Mouse (Mus musculus): ENCODE measurements around the gene Map2k5.

Gene Map2k5

DNA sequence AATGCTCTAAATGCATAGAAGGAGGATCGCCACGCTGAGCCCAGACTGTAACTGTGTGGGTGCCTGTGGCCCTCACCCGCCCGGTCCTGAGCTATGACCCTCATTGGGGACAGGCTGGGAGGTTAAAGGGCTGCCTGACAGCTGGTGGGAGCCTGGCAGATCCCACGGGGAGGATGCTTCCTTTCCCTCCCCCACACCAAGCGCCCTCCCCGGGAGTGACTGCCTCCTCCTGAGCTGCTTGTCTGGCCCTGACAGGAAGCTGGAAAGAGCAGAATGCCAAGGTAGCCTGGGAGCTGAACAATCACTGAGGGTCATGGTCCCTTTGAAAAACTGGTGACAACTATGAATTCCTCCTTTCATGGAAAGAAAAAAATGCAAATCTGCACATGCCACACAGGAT lies 190.4 kb downstream of the Map2k5 start:
- DNase-seq (ENCODE audit: low spot score in 2 of 2), result no peak

DNA sequence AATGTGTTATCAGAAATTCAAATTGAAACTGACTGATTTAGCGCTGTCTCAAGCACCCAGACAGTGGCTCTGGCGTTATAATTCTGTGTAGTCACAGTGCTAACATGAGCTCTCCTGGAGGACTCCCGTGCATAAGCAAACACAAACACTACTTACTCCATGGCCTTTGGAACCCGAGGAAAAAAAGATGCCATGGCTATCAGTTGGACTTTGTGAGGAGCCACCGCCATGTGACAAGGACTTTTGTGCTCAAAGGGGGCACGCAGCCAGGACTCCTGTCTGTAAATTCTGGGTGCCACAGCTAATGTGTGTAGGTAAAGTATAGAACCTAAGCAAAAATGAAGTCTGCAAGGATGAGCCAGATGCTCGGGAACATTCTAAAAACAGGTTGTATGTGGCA lies 192.5 kb downstream of the Map2k5 start:
- no peak for DNase-seq (ENCODE audit: low spot score in 2 of 2)

DNA sequence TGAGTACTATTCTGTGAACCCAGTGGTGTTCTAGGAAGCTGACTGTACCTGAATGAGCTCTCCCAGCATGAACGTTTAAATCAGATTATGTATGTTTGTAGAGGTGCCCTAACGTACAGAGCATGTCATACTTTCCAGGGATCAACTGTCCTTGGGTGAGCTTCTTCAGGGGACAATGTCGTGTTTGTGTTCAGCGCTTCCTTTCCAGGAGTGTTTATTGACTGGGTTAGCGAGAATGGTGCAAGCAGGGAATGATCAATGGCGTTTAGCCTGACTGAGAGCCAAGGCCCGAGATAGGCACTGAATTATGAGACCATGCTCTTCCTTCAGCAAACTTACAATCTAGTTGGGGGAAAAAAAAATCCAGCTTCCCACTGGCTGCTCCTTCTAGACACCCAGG lies 193.8 kb downstream of the Map2k5 start:
- DNase-seq (ENCODE audit: low spot score in 2 of 2), result no peak

DNA sequence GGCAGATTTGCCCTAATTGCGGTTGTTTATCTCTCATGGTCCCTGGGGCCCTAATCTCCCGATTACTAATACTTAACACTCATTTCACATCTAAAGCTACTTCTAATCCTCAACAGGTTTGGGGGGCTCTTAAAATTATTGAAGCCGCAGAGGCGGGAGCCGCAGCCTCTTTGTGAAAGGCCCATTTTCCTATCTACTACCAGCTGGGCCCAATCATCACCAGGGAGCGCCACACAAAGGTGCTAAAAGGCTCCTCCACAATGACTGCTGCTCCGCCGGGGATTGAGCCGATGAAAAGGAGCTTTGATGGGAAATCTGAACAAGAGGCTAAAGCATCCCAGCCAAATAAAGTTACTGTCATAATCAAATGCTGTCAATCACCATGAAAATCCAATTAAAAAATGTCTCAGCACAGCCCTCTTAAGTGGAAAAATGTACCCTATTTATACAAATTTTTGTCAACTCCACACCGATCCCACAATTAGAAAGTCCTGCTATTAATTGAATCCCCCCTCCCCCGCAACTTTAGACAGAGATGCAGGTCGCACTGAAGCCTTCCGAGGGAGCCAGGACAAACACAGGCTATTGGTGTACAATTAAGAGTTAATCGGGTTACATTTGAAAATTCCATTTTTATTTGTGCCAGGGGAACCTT lies 195.3 kb downstream of the Map2k5 start:
- DNase-seq (ENCODE audit: low spot score in 2 of 2), result no peak

DNA sequence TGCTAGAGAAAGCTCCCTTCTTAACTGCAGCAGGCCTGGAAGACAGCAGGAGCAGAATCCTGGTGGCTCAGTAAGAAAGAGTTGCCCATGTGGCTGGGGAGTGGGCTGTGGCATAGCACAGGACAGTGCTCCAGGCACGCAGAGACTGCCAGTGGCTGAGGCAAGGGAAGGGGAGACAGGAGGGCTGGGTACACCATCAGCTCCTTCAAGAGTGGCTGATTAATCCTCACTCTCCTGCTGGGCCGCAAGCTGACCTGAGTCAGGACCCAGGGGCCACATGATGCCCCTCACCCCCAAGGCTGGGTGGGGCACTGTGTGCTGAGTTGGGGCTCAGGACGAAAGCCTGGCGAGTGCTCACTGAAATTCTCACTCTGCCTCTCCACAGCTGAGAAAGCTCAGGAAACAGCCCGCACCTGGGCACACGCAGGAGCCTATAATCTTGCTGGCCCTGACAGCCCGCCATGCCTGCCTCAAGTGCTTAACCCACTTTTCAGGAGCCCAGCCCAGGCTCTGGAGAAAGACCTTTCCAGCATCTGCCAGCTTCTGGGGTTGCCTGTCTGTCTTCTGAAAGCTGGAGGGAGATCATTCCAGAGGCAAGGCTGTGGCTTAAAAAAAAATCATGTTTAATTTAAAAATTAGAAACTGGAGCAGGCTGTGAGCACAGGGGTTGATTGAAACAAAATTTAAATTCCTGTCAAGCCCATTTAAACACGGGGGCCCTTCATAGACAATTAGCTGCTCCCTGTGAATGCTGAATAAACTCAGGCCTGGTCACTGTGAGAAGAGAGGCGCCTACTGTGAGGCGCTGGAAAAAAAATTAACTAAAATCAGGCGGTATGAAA lies 196.1 kb downstream of the Map2k5 start:
- DNase-seq (ENCODE audit: low spot score in 2 of 2), result no peak

DNA sequence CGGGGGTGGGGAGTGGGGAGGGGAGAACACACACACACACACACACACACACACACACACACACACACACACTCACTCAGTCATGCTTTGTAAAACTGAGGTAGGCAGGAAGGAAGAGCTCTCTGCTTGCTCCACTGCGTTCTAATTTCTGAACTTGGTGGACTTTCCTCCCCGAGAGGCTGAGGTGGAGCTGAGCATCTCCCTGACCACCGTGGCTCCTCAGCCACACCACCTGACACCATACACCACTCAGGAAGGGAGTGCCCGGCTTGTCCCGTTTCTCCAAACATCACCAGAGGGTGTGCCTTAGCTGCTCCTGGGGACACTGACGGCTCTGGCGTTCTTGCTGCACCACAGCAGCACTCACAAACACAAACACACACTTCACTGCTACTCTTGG lies 199.4 kb downstream of the Map2k5 start:
- no peak for DNase-seq (ENCODE audit: low spot score in 2 of 2)

DNA sequence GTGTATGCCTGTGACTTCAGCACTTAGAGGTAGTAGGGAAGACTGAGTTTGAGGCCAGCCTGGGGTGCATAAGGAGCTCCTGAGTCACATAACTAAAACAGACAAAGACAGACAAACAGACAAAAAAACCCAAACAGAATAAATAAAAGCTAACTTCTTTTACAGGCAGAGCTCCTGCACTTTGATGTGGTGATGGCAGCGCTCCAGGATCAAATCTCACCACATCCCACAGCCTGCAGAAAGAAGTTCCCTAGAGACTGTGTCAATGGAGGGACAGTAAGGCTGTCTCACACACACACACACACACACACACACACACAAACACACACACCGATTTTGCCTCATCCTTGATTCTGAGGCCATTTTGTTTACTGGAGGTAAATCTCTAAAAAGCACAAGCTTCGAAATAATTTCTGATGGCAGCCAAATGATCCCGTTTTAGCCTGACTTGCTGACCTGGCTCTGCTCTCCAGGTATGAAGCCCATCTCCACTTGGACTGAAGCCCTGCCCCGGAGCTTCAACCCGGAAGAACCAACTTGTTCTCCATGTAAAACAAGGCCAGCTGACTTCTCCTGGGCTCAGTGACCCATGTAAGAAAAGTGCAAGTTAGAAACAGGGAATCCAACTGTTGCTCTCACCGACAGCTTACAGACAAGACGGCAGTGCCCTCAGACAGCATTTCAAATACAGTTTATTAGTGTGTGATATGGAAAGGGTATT lies 203.5 kb downstream of the Map2k5 start:
- DNase-seq (ENCODE audit: low spot score in 2 of 2), result no peak

DNA sequence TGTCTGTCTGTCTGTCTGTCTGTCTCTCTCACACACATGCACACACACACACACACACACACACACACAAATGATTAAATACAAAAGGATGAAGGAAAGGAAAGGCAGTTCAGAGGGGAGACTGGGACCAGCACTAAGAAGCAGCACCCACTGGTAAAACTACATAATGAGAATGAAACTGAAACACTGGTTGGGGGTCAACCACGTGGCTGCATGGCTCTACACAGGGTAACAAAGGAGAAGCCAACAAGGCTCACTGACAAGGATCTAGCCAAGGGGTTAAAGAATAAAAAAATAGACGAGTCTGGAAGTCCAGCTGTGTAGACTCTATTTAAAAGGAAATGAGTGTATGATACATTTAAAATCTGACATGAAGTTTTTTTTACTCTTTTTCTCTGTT lies 205.8 kb downstream of the Map2k5 start:
- DNase-seq (ENCODE audit: low spot score in 2 of 2), result no peak

DNA sequence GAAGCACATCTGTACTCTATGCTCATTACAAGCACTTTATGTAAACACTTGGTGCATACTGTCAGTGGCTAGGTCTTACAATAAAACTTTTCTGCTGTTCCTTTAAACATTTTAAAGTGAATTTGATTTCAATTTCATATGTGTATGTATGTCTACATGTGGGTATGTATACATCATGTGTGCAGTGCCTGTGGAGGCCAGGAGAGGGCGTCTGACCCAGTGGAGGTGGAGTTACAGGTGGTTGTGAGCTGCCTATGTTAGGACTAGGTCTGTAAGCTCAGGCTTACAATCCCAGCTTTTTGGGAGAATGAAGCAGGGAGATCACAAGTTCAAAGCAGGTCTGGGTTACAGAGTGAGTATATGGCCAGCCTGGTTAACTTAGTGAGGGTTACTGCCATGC lies 208.6 kb downstream of the Map2k5 start:
- no peak for DNase-seq (ENCODE audit: low spot score in 2 of 2)

DNA sequence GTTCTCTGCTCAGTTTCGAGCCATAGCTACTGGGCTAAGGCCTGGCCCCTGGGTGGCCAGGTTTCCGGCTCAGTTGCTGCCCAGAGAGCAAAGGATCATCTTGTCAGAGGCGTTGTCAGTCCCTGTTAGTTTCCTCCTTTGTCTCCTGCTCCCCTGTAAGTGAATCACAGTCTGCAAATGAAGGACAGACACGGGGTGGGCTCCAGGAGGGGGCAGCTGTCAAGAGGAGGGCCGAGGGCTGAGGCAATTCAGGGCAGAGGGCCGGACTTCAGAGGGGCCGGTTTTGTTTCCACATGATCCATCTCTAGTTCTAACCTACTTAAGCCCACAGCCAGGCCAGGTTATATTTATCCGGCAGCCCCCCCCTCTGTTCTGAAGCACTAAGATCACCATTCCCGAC lies 212.6 kb downstream of the Map2k5 start:
- no peak for DNase-seq (ENCODE audit: low spot score in 2 of 2)

DNA sequence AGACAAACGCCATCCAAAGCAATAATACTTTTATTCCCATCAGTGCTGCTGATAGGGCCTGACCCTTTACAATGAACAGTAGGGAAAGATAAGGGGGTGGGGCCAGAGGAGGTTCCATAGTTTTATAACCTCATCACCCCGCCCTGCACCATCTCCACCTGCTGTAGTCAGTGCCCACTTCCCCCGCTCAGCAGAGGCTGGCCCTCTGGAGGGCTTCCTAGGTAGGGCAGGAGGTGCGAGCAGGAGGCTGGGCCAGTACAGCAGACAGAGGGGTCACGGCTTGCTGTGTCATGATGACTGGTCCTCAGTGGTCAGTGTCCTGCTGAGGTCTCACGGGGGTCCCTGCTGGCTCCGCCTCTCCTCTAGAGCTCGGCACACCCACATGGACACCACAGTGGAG lies 213.9 kb downstream of the Map2k5 start:
- DNase-seq (ENCODE audit: low spot score in 2 of 2), result no peak

DNA sequence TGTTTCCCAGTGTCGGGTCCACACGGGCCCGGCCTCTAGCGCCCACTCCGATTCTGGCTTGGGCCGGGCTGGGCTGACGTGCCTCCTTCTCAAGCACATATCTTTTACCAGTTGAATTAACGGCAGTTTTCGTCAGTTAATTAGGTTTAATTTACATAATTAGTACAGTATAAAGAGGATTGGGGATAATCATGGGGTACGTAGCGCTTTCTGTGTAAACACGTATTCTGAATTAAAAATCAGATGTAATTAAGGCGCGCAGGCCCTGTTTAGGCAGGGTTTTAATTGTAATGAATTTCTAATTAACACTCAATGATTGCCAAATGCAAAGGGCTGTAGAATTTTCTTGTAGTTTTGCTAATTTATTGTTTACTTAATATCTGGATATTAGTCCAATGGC lies 225.8 kb downstream of the Map2k5 start:
- DNase-seq (ENCODE audit: low spot score in 2 of 2), result no peak

DNA sequence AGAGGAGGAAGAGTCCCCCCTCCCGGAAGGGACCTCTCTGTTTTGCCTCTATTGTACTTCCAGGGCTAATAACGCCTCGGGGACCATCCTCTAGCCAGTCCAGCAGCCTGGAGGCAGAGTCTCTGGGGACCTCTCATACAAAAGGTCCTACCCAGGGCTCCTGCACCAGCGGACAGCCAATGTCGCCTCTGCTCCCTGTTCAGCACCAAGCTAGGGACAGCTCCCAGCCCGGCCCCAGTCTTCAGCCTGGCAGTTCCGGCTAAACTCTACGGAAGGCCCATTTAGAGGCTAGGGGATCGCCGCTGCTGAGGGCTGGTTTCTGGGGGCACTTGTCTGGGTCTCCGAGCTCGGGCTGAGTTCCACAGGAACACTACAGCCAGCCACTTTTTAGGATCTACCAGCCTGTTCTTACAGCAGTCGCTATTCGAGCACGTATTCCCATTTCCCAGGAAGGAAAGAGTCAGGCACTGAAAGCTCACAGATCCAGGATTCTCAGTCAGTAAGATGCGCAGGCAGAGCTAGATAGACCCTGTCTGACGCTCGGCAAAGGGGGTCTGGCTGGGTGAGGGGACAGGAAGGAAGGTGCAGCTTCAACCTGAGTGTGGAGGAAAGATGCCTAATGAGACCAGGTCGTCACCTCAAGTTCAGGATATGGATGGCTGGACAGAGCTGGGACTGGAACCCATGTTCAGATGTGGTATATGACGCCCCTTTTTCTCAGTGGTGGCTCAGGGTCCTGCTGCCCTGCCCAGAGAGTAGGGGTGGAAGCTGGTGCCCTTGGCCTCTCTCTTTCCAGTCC lies 226.4 kb downstream of the Map2k5 start:
- DNase-seq (ENCODE audit: low spot score in 2 of 2), result no peak

DNA sequence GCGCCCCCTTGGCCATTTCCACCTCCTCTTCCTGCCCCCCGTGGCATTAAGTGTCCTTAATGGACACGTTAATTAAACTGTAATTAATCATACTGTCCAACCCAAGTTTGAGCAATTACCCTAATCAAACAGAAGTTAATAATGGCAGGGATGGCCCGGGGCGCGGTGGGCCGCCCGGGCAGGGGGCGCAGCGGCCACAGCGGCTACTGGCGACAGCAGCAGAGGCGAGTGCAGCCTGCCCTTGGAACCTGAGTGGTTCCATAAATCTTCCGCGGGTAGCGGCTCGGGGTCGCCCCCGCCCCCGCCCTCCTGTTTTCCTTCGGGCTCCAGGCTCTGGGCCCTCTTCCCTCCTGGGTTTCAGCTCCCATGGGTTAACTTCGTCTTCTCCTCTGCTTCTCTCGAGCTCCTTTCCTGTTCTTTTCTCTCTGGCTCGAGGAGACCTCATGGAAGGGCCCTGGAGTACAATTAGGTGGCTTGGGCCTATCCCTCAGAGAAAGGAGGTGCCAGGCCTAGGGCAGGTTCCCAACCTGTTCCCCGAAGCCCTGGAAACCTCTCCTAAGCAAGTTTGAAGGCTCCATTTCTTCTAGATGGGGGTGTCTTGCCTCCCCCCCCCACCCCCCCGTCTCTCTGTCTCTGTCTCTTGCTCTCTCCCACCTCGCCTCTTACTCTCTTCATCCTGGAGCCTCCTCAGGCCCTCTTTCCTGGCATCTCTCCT lies 227.5 kb downstream of the Map2k5 start:
- no peak for DNase-seq (ENCODE audit: low spot score in 2 of 2)

DNA sequence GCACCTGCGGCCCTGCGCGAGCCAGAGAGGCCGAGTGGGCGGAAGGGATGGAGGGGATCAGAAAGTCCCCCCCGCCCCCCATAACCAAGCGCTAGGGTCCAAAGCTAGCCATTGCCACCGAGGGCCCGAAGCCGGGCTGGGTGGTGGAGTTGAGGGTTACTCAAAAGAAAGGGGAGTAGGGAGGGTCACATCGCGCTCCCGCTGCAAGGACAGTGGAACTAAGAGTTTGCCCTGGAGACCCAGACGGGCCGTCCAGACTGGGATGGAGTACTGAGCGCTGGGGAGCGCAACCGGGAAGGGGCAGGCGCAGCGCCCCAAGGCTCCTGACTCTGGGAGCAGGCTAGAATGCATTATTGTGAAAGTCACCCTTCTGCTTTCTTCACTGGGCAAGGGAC lies 228.3 kb downstream of the Map2k5 start:
- no peak for DNase-seq (ENCODE audit: low spot score in 2 of 2)

DNA sequence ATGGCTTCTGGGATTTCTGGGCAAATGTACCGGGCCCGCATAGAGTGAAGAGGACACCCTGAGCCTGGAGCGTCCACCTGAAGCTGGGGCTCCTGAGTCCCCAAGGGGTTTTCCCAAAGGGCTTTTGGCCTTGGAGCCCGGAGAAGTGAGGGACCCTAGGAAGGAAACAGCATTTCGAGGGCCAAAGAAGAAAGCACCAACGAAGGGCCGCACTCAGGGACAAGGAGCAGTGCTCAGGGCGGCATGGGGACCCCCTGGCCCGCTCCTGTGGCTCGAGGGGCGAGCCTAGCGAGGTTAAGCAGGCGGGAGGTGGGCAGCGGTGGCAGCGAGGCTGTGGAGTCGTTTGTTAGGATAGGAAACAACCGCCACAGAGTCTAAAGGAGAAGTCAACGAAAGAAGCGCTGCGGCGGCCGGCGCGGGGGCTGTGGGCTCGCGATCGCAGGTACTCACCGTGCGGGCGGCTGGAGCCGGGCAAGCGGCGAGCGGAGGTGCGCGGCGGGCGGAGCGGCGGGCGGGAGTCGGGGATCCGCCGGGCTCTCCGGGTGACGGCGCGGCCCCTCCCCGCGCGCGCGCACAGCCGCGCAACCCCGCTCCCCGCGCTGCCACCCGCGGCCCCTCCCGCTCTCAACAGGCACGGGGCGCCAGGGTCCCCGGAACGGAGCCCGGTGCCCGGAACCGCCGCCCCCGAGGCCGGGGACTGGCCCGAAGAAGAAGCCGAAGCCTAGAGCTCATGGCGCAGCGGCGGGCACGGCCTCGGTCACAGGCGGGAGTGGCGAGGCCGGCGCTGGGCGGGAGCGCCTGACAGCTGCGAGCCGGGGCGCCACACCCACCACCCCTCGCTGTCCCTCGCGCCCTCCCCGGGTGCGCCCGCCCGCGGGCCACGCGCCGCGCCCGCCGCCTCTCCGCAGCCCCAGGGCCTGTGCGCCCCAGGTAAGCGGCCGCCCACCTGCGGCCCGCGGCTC lies 229.0 kb downstream of the Map2k5 start, which contains the start of gene Skor1:
Skor1 (minus strand) TSS at position 552 of the 962 bp plus-strand sequence.
- no peak for DNase-seq (ENCODE audit: low spot score in 2 of 2)

DNA sequence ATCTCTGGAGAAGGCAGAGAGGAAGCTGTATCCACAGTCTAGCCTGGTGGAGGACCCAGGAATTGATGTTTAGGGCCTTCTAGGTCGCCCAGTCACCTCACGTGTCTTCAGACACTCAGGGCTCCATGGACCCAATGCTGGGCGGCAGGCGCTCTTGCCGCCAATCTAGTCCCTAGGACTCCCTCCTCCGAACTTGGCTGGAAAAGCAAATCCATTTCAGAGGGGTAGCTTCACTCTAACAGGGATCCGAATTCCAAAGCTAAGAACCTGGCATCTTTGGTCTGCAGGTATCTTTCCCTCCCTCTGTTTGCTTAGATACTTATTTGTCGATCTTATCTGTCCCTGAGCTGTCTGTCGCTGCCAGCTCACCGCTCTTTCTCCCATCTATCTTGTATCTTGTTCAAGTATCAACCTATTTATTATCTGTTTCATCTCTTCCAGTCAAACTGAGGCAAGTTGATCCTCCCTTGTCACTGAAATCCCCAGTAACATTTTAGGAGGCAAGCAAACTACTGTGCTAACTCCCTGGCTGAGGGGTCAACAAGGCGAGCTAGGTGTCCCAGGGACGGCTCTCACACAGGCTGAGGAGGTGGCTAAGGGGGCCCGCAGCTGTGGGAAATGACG lies 229.8 kb downstream of the Map2k5 start:
- no peak for DNase-seq (ENCODE audit: low spot score in 2 of 2)

DNA sequence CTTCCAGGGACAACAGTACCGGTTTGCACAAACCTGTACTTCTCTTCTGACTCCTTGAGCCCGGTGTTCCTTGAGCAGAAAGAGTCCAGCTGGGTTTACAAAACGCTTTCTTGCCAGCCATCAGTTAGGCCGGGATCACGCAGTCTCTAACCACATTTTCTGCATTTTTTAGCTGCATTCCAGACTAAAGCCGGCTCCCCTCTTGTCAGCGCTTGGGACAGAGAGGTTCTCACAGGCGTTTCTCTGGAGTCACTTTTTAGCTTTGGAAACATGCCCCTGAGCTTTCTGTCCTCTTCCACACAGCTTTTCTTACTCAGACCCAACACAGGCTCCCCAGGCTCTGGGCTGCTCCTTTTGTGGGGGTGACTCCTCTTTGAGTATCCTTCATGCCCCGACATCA lies 230.4 kb downstream of the Map2k5 start:
- no peak for DNase-seq (ENCODE audit: low spot score in 2 of 2)

DNA sequence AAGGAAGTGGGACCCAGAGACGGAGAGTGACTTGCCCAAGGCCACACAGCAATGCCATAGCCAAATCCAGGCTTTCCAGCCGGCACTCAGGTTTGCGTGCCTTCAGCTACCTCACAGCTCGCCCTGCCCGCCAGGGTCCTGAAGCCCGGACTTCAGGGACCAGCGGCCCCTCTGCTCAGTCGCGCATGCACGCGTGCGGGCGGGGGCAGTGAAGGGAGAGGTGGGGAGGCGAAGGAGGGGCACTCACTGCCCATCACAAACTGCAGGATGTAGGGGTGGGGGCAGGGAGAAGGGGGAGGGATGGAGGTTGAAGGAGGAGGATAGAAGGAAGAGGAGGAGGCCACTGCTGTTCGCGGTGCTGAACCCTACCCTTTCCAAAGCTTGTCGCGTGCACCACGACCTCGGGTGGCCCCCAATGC lies 230.8 kb downstream of the Map2k5 start:
- DNase-seq (ENCODE audit: low spot score in 2 of 2), result no peak
